Comparison of ENCODE assay signal across 8 mouse cellular contexts in genomic region chr17:37270702-37271092, GRCm38 (mm10). TPM values are rescaled to one million over a fixed set of nuclear protein-coding genes. Genes with fewer than 3 reads are reported as not detected.
DNase-seq lines count a peak whose midpoint lies in the region; ATAC-seq and TF ChIP-seq lines count a peak whose summit lies in the region.

No protein-coding gene starts in this region.

- no peak overlapping the region for H3K27ac ChIP-seq in embryonic facial prominence, embryonic 13.5 days
- no peak overlapping the region for H3K27ac ChIP-seq in heart, embryonic 13.5 days (replicated peaks)
- no peak overlapping the region for H3K27ac ChIP-seq in kidney, embryonic 15.5 days
- H3K27ac ChIP-seq in lung, postnatal 0 days (ENCODE audit: low read length), result no peak overlapping the region
- H3K27ac ChIP-seq in olfactory bulb, adult 2 months (ENCODE audit: insufficient read depth, low read depth, low read length), result no peak overlapping the region

- TF ChIP-seq EP300 in lung, postnatal 0 days (IDR thresholded peaks at IDR 0.05), result no peak

- WGBS in embryonic facial prominence, embryonic 13.5 days, result 68% methylated on average over 8 of the region's 8 CpGs
- 48% methylated on average over 8 of the region's 8 CpGs for WGBS in heart, embryonic 13.5 days
- WGBS in kidney, embryonic 15.5 days, result 60% methylated on average over 8 of the region's 8 CpGs
- 47% methylated on average over 8 of the region's 8 CpGs for WGBS in lung, postnatal 0 days
- WGBS in olfactory bulb, adult 2 months, result 72% methylated on average over 8 of the region's 8 CpGs

- peaks cover 11% of the 10 kb centered on the region for H3K27me3 ChIP-seq in embryonic facial prominence, embryonic 13.5 days
- H3K27me3 ChIP-seq in heart, embryonic 13.5 days (replicated peaks), result 0 out of 2 replicates have a peak, but pooled peaks cover 8% of the 10 kb centered on the region
- no peaks in the 10 kb centered on the region for H3K27me3 ChIP-seq in kidney, embryonic 15.5 days
- H3K27me3 ChIP-seq in lung, postnatal 0 days (replicated peaks; ENCODE audit: insufficient read depth, low read length), result no peaks in the 10 kb centered on the region

- DNase-seq in urinary bladder, adult 2 months (ENCODE audit: low spot score), result peak; percentile 28
- no peak for DNase-seq in urinary bladder, postnatal 10 days (ENCODE audit: low spot score)
- DNase-seq in lung, postnatal 0 days (ENCODE audit: low spot score), result peak; percentile 47
- DNase-seq in cerebellum, adult 11 months, result no peak

- peak overlapping the region; percentile 51 for H3K4me3 ChIP-seq in embryonic facial prominence, embryonic 13.5 days
- H3K4me3 ChIP-seq in heart, embryonic 13.5 days, result peak overlapping the region; percentile 66
- peak overlapping the region; percentile 55 for H3K4me3 ChIP-seq in kidney, embryonic 15.5 days (replicated peaks)
- peak overlapping the region; percentile 65 for H3K4me3 ChIP-seq in lung, postnatal 0 days (ENCODE audit: low read depth, low read length)
- H3K4me3 ChIP-seq in olfactory bulb, adult 2 months (ENCODE audit: insufficient read depth, low read depth, low read length), result peak overlapping the region; percentile 71

- H3K9ac ChIP-seq in embryonic facial prominence, embryonic 13.5 days, result no peak overlapping the region
- peak overlapping the region; percentile 69 for H3K9ac ChIP-seq in heart, embryonic 13.5 days
- H3K9ac ChIP-seq in kidney, embryonic 15.5 days, result no peak overlapping the region
- peak overlapping the region; percentile 33; the same call in 1 of the 2 replicates for H3K9ac ChIP-seq in lung, postnatal 0 days (replicated peaks; ENCODE audit: low read depth)

- ATAC-seq in embryonic facial prominence, embryonic 13.5 days (ENCODE audit: insufficient number of reproducible peaks, insufficient read depth, low FRiP score, low TSS enrichment, low read depth), result 0 out of 2 replicates have a peak, but pooled peaks have one; percentile 67
- ATAC-seq in heart, embryonic 13.5 days (ENCODE audit: extremely low read depth, insufficient number of reproducible peaks, low FRiP score, low TSS enrichment), result 0 out of 2 replicates have a peak, but pooled peaks have one; percentile 22
- ATAC-seq in kidney, embryonic 15.5 days (replicated peaks; ENCODE audit: low FRiP score), result peak; percentile 31
- ATAC-seq in lung, postnatal 0 days, result peak; percentile 60

- H3K4me1 ChIP-seq in embryonic facial prominence, embryonic 13.5 days, result no peaks in the 10 kb centered on the region
- peaks cover 7% of the 10 kb centered on the region for H3K4me1 ChIP-seq in heart, embryonic 13.5 days
- peaks cover 4% of the 10 kb centered on the region; the same call in 1 of the 2 replicates for H3K4me1 ChIP-seq in kidney, embryonic 15.5 days
- H3K4me1 ChIP-seq in lung, postnatal 0 days (ENCODE audit: insufficient read depth, low read depth, low read length), result no peaks in the 10 kb centered on the region
- H3K4me1 ChIP-seq in olfactory bulb, adult 2 months (ENCODE audit: control insufficient read depth, insufficient read depth, low read length), result no peaks in the 10 kb centered on the region

- no peaks in the 10 kb centered on the region for H3K9me3 ChIP-seq in embryonic facial prominence, embryonic 13.5 days
- H3K9me3 ChIP-seq in heart, embryonic 13.5 days, result no peaks in the 10 kb centered on the region
- H3K9me3 ChIP-seq in kidney, embryonic 15.5 days (replicated peaks), result no peaks in the 10 kb centered on the region
- H3K9me3 ChIP-seq in lung, postnatal 0 days (ENCODE audit: low read length), result no peaks in the 10 kb centered on the region

- TF ChIP-seq POLR2A in olfactory bulb, adult 2 months (IDR thresholded peaks at IDR 0.05; ENCODE audit: insufficient read depth, low read depth, low read length), result no peak

- peak overlapping the region; percentile 90 for H3K4me2 ChIP-seq in embryonic facial prominence, embryonic 13.5 days
- peak overlapping the region; percentile 99 for H3K4me2 ChIP-seq in heart, embryonic 13.5 days
- peak overlapping the region; percentile 94 for H3K4me2 ChIP-seq in kidney, embryonic 15.5 days
- H3K4me2 ChIP-seq in lung, postnatal 0 days (replicated peaks; ENCODE audit: low read depth, low read length), result peak overlapping the region; percentile 62

- no peaks in the 10 kb centered on the region for H3K36me3 ChIP-seq in embryonic facial prominence, embryonic 13.5 days
- H3K36me3 ChIP-seq in heart, embryonic 13.5 days, result no peaks in the 10 kb centered on the region
- no peaks in the 10 kb centered on the region for H3K36me3 ChIP-seq in kidney, embryonic 15.5 days
- H3K36me3 ChIP-seq in lung, postnatal 0 days (ENCODE audit: insufficient read depth, low read length), result no peaks in the 10 kb centered on the region

- TF ChIP-seq CTCF in lung, postnatal 0 days (IDR thresholded peaks at IDR 0.05), result no peak
- TF ChIP-seq CTCF in olfactory bulb, adult 2 months (IDR thresholded peaks at IDR 0.05; ENCODE audit: insufficient read depth, low read depth, low read length), result no peak

RNA-seq across cellular contexts. Expression of gene H2-M3, which starts 0.7 kb away (rescaled TPM):
- 12.3 and 13.0 TPM in 2 replicates for polyA plus RNA-seq in urinary bladder, adult 2 months (2012; rRNA removed)
- polyA plus RNA-seq in embryonic facial prominence, embryonic 13.5 days (2015; fragmentation: Nextera tagmentation; extraction: Ambion mirVana), result 0.94 and 1.4 TPM in 2 replicates
- polyA plus RNA-seq in heart, embryonic 13.5 days (2015; fragmentation: Nextera tagmentation; extraction: Ambion mirVana), result 0.80 and 1.0 TPM in 2 replicates
- 1.5 and 1.8 TPM in 2 replicates for polyA plus RNA-seq in kidney, embryonic 15.5 days (2015; fragmentation: Nextera tagmentation; extraction: Ambion mirVana)
- 5.5 and 5.9 TPM in 2 replicates for polyA plus RNA-seq in lung, postnatal 0 days (2015; fragmentation: Nextera tagmentation; extraction: Ambion mirVana)
- not detected in 2 replicates for polyA plus RNA-seq in olfactory bulb, adult 2 months (2012; ENCODE audit: insufficient read depth, insufficient read length, low replicate concordance, missing spikeins)

RNA-seq across cellular contexts. Expression of gene Olfr98, which starts 7.1 kb away (rescaled TPM):
- not detected in 2 replicates for polyA plus RNA-seq in urinary bladder, adult 2 months (2012; rRNA removed)
- not detected in 2 replicates for polyA plus RNA-seq in embryonic facial prominence, embryonic 13.5 days (2015; fragmentation: Nextera tagmentation; extraction: Ambion mirVana)
- polyA plus RNA-seq in heart, embryonic 13.5 days (2015; fragmentation: Nextera tagmentation; extraction: Ambion mirVana), result not detected in 2 replicates
- not detected in 2 replicates for polyA plus RNA-seq in kidney, embryonic 15.5 days (2015; fragmentation: Nextera tagmentation; extraction: Ambion mirVana)
- not detected in 2 replicates for polyA plus RNA-seq in lung, postnatal 0 days (2015; fragmentation: Nextera tagmentation; extraction: Ambion mirVana)
- not detected in 2 replicates for polyA plus RNA-seq in olfactory bulb, adult 2 months (2012; ENCODE audit: insufficient read depth, insufficient read length, low replicate concordance, missing spikeins)

RNA-seq across cellular contexts. Expression of gene Olfr99, which starts 12.6 kb away (rescaled TPM):
- polyA plus RNA-seq in urinary bladder, adult 2 months (2012; rRNA removed), result not detected in 2 replicates
- polyA plus RNA-seq in embryonic facial prominence, embryonic 13.5 days (2015; fragmentation: Nextera tagmentation; extraction: Ambion mirVana), result not detected in 2 replicates
- not detected in 2 replicates for polyA plus RNA-seq in heart, embryonic 13.5 days (2015; fragmentation: Nextera tagmentation; extraction: Ambion mirVana)
- not detected in 2 replicates for polyA plus RNA-seq in kidney, embryonic 15.5 days (2015; fragmentation: Nextera tagmentation; extraction: Ambion mirVana)
- polyA plus RNA-seq in lung, postnatal 0 days (2015; fragmentation: Nextera tagmentation; extraction: Ambion mirVana), result not detected in 2 replicates
- not detected in 2 replicates for polyA plus RNA-seq in olfactory bulb, adult 2 months (2012; ENCODE audit: insufficient read depth, insufficient read length, low replicate concordance, missing spikeins)

RNA-seq across cellular contexts. Expression of gene Olfr101, which starts 33.4 kb away (rescaled TPM):
- not detected in 2 replicates for polyA plus RNA-seq in urinary bladder, adult 2 months (2012; rRNA removed)
- not detected in 2 replicates for polyA plus RNA-seq in embryonic facial prominence, embryonic 13.5 days (2015; fragmentation: Nextera tagmentation; extraction: Ambion mirVana)
- polyA plus RNA-seq in heart, embryonic 13.5 days (2015; fragmentation: Nextera tagmentation; extraction: Ambion mirVana), result not detected in 2 replicates
- not detected in 2 replicates for polyA plus RNA-seq in kidney, embryonic 15.5 days (2015; fragmentation: Nextera tagmentation; extraction: Ambion mirVana)
- not detected in 2 replicates for polyA plus RNA-seq in lung, postnatal 0 days (2015; fragmentation: Nextera tagmentation; extraction: Ambion mirVana)
- polyA plus RNA-seq in olfactory bulb, adult 2 months (2012; ENCODE audit: insufficient read depth, insufficient read length, low replicate concordance, missing spikeins), result not detected in 2 replicates

RNA-seq across cellular contexts. Expression of gene Olfr97, which starts 33.6 kb away (rescaled TPM):
- polyA plus RNA-seq in urinary bladder, adult 2 months (2012; rRNA removed), result not detected in 2 replicates
- polyA plus RNA-seq in embryonic facial prominence, embryonic 13.5 days (2015; fragmentation: Nextera tagmentation; extraction: Ambion mirVana), result not detected in 2 replicates
- not detected in 2 replicates for polyA plus RNA-seq in heart, embryonic 13.5 days (2015; fragmentation: Nextera tagmentation; extraction: Ambion mirVana)
- polyA plus RNA-seq in kidney, embryonic 15.5 days (2015; fragmentation: Nextera tagmentation; extraction: Ambion mirVana), result not detected in 2 replicates
- not detected in 2 replicates for polyA plus RNA-seq in lung, postnatal 0 days (2015; fragmentation: Nextera tagmentation; extraction: Ambion mirVana)
- polyA plus RNA-seq in olfactory bulb, adult 2 months (2012; ENCODE audit: insufficient read depth, insufficient read length, low replicate concordance, missing spikeins), result not detected in 2 replicates

Comparison
In these comparisons a context has a peak if more than half of its experiments do, and no peak if none do; other contexts are left out.
1. DNase-seq: peak in urinary bladder, adult 2 months (single experiment) and lung, postnatal 0 days (single experiment); none in urinary bladder, postnatal 10 days (single experiment) and cerebellum, adult 11 months (single experiment).
2. H3K9ac ChIP-seq: peak in heart, embryonic 13.5 days (single experiment) and lung, postnatal 0 days (single experiment); none in embryonic facial prominence, embryonic 13.5 days (single experiment) and kidney, embryonic 15.5 days (single experiment).
3. Peak in every context shown above with its lines, with median percentiles within 50 percentile points of each other: ATAC-seq, H3K4me2 ChIP-seq and H3K4me3 ChIP-seq.